Mouse (Mus musculus): ENCODE results near the gene Nkap.

DNA sequence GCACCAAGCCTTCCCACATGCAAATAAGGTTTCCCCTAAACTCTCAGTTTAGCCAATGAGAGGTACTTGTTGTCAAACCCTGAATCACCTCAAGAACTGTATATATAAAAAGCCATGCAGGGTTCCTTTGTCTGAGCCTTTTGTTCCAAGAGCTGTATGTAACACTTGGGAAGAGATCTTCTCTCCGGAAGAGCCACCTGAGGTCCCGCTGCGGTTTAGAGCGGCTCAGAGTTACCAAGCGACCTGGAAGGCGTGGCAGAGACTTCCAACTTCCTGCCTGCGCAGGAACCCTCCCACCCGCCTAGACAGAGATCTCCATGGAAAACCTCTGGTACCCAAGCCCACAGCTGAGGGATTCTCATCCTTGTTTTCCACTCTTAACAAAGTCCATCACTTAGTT, 72.1 kb downstream of the Nkap start:
- no peak for TF ChIP-seq MYOD1 (IDR thresholded peaks at IDR 0.05; ENCODE audit: control insufficient read depth, insufficient read length, low read depth)
- no peak for TF ChIP-seq MAX (IDR thresholded peaks at IDR 0.05)
- no peak for TF ChIP-seq CTCF (IDR thresholded peaks at IDR 0.05; ENCODE audit: control insufficient read depth, insufficient read depth, insufficient read length)
- no peak for TF ChIP-seq CEBPB (IDR thresholded peaks at IDR 0.05; ENCODE audit: low read depth)
- TF ChIP-seq USF1 (IDR thresholded peaks at IDR 0.05; ENCODE audit: low read depth) = no peak
- no peak for TF ChIP-seq FOSL1 (IDR thresholded peaks at IDR 0.05; ENCODE audit: insufficient read depth, low read length, poor library complexity, severe bottlenecking)
